Mouse (Mus musculus) retina, embryonic 14.5 days (tissue): ENCODE data around the gene Pomt2.
A peak's percentile ranks its signal among the peaks of the same experiment; 100 is the strongest.

Experiments used
- DNase-seq: peaks from one replicate; pipeline ENCODE4 v3.0.0-alpha.2; 2015; ENCODE audit warnings: low spot score

Pomt2 gene

DNA sequence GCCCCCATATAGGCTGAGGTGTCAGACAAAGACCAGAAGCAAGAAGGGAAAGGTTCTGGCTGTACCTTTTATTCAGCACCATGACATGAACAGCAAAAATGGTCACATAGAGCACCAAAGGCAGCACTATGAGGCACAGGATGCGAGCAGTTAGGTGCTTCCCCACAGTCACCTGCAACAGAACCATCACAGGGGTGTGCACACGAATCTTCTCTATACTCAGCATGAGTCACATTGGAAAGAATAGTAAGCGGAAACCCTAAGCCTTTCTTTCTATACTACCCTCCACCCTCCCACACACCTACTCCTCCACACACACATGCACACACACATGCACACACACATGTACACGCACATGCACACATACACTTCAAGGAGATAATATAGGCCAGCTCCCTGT lies 17.5 kb downstream of the Pomt2 start:
- no peak for DNase-seq

DNA sequence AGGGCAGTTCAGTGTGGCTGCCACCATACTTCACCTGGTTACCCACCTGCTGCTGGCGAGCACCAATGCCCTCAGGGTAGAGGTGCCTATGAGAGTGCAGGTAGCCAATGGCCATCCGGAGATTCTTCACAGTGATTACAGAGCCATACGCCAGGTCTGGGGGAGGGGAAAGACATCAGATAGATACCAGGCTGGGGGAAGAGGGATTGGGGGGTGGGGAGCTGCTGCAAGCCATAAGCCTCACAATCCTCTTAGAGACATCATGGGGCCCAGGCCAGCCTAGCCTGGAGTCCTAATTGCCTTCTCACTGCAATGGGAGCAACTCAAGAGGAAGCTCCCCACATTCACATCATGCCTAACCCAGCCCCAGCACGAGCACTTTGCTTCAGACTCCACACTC lies 20.5 kb downstream of the Pomt2 start:
- peak; percentile 21 for DNase-seq

DNA sequence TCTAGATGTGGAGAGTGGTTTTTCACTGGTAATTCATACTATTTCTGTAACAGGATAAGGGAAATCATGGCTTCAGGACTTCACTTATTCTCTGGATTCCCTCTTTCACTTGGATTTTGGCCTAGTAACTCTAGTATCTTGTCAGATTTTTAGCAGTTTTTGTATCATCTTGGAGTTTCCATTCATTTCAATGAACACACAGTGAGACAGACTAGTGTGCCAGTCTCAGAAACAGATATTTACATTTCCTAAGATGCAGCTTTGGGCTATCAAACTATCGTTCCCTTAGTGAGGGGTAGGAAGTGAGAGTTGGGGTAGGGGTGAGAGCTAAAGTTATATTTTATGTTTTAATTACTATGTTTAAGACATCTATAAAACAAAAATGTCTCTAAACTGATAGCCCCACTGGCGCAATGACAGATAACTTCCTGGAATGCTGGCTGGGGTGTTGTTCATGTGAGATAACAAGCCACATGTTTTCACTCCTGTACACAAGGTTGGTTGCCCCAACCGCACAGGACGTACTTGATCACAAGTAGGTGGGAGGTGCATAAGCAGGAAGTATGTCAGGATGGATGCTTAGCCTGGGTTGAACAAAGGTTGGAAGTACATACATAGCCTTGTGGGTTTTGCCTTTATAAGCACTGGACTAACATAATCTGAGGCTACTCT lies 25.7 kb downstream of the Pomt2 start:
- no peak for DNase-seq

DNA sequence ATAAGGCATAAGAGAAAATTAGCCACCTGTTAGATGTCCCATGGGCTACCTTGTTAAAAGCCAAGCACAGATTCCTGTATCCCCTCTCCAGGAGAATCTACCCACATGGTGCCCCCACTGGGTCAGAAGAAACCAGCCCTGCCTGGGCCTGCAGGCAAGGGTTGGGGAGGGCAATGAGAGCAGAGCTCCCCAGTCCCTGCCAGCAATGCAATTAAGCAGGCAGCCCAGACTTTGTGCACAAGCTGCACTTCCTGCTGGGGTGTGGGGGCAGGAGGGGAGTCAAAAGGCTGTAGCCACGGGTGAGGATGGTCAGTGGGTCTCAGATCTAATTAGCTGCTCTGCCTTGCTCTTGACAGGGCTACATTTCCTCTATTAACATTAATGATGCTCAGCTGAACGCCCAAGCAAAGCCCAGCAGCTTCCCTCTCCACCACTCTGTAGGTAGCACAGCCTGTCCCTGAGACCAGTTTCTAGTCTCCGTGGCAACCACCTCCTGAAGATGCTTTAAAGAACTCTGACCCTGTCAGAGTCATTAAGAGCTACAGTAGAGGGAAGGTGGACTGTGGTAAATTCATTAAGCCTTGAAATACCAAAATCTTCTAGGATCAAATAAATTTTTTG lies 40.3 kb downstream of the Pomt2 start:
- peak; percentile 9 for DNase-seq

DNA sequence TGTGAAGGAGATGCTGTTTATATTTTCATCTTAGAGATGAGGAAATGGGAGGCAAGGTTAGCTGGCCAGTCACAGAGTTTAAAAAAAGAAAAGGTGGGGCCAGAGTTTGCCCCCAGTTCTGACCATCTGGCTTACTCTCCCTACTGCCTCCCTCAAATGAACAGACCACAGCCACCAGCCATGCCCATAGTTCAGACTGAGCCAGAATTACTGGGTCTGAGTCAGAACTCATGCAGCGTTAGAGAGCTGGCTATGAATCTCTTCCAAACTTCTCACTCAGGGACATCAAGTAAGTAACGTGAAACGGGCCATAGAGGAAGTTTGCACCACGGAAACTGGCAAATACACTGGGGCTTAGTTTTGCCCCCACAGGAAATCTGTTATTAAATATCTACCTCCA lies 43.0 kb downstream of the Pomt2 start:
- DNase-seq = no peak

DNA sequence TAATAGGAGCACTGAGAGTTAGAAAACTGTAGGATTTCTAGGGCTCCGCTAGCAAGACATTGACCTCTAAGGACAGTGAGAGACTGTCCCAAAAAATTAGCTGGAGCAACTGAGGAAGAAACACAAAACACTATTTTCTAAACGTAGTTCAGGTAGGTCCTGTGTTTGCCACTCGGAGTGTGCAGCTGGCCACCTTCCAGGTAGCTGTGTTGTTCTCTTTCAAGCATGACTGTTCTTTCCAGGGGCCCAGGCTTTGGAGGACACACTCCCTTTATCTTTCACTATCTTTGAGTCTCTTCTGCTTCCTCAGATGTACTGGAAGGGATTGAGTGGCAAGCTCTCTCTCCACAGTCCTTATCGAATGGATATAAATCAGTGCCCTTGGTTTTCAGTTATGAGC lies 44.3 kb downstream of the Pomt2 start:
- DNase-seq = no peak

DNA sequence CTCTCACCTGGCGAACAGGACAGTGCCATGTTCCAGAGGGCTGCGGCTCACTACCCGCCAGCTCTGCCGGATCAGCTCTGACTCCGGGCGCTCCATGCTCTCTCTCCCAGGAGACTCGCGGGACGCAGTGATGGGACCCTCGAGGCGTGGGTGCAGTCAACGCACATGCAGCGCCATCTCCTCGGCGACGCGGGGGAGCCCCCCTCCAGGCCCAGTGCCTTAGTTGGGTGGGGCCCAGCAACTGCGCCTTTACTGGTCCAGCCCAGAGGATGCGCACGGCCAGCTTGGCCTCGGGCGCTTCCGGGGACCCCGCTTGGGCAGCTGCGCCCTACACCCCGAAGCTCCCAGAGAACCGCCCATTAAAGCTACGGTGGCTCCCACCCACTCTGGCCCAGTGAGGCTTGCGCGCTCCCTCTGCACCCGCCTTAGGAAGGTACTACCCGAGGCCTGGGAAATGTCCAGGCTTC lies 45.6 kb downstream of the Pomt2 start, which contains the start of gene Ngb:
Gene Ngb (minus strand): TSS at position 375 of the 467 bp plus-strand sequence.
- peak; percentile 22 for DNase-seq

DNA sequence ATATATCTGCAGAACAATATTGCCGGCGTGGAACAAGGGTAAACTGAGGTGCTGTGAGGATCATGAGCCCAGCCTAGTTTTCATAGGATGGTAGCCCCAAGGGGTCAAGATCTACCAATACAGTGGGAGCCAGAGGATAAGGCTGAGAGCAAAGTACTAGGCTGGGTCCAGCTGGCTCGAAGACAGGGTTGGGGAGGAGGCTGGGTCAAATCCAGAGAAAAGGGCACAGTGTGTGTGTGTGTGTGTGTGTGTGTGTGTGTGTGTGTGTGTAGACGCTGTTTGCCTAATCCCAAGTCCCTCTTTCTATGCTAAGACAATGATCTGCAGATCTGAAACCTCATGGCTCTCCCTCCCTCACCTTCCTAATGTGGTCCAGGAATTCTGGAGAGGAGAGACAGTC lies 47.4 kb downstream of the Pomt2 start:
- no peak for DNase-seq

DNA sequence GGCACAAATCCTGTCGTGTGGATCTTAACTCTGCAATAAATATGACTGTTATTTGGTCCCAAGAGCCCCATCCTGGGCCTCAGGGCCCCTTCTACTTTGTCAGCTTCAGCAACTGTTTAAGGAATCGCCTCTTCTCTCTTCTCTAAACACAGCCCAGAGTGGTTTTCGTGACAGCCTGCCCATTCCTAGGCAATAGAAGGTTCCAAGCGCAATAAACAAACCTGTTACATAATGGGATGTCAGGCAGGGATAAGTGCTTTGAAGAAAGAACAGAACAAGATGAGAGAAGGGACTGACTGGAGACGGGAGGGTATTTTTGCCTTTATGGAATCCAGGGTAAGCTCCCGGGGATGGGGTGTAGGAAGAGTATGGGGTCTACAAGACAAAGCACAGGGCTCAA lies 54.1 kb downstream of the Pomt2 start:
- no peak for DNase-seq

DNA sequence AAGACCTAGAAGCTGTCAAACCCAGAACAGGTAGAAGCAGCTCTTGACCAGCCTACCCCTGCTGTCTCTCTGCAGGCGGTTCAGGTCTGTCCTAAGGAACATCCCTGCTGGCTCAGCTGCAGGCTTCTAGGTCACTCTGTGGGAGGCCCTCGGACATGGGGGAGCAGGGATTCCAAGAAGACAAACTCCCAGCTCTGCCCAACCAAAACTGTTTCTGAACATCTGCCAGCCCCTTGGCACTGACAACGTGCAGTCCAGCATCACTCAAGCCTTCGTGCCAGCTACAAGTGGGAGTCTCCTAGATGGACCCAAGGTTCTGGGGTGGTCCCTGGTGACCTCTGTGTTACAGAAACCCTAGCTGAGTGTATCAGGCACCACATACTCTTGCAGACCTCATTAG lies 54.5 kb downstream of the Pomt2 start:
- no peak for DNase-seq

DNA sequence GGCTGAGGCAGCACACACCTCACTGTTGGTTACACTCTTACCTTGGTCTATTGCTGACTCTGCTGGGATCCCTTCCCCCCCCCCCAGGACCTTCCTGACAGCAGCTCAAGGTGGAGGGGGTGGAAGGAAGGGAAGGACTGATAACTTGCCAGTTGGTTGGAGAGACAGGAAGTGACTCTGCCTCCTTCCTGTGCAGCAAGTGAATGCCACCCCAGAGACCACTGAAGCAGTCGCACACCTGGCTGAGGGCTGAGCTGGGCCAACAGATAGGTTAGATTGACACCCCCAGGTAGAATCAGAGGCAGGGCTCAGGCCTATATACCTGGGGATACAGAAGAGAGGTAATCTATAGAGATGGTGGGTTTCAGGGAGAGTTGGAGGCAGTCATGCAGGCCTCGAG lies 55.9 kb downstream of the Pomt2 start:
- DNase-seq = no peak

DNA sequence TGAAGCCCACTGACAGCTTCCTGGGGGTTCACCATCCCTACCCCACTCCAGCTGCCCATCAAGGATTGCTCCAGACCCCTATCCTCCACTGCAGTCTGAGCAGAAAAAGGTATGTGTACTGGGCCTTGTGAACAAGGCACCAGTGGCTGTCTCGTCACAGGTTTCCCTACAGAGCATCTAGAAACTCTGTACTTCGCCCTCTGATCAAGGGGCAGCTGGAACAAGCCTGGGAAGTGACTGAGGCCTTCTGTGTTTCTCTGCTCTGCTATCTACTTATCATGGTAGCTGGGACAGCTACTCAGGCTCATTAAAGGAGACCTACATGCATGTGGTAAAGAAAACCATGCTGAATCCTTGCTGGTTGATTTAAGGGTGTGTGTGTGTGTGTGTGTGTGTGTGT lies 58.1 kb downstream of the Pomt2 start:
- no peak for DNase-seq

DNA sequence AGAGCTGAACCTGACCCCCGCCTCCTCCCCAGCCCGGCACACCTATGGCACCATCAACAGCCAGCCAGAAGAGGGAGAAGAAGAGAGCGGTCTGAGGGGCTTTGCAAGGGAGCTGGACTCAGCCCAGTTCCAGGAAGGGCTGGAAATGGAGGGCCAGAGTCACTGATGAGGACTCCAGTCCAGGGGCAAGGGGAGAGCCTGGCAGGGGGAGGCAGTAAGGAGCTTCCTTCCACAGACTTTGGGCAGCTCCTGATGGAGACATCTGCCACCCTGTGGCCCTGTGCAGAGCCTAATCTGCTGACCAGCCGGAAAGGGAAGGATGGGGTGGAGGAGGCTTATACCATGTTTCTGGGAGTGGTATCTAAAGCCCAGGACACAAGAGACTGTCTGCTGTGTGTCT lies 58.5 kb downstream of the Pomt2 start:
- no peak for DNase-seq

DNA sequence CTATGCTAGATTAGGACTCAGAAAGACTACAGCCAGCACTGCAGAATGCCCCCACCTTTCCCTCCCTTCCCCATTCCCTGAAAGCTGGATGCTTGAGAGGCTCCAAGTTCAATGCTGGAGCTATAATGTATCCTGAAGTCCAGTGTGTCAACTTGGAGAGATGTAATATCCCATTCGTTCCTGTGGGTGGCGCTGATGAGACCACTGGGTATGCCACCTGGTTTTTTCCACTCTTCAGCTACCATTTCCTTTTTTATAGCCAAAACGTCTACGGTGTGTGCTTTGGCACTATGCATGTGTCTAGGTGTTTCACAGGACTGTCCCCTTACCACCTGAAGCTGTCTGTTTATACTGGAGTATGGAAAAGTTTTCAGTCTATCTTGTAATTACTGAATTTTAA lies 59.4 kb downstream of the Pomt2 start:
- peak; percentile 17 for DNase-seq

DNA sequence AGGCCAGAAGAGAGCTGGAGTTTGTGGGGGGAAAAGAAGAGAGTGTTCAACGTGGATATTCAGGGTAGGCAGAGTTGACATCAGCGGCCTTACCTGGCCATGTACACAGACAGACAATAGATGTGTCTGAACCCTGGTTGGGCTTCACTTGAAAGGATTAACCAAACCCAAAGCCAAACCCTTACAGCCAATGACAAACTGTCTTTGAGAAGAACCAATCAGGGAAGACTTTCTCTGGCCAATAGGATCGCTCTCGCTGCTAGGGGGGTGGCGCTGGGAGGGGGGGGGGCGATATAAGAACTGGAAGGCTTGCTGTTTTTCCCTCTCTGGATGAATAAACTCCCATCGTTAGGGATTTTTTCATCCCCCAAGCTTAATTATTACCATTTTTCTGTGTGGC lies 60.5 kb downstream of the Pomt2 start:
- DNase-seq = no peak

DNA sequence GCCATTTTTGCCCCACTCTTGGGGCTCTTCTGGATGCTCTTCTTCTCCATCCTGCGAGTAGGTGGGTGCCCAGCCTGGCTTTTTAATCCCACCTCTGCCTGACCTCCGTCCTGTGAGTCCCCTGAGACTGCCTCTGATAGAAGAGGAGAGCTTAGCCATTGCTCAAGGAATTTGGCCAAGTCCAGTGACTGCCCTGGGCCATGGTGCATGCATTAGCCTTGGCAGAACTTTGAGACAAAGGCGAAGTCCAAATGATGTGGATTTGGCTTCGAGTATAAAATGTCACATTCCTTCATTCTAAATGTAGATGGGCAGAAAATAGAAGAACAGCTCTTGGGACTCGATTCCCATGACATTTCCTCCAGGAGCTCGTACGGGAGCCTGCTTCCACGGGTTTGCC lies 65.0 kb downstream of the Pomt2 start:
- no peak for DNase-seq

DNA sequence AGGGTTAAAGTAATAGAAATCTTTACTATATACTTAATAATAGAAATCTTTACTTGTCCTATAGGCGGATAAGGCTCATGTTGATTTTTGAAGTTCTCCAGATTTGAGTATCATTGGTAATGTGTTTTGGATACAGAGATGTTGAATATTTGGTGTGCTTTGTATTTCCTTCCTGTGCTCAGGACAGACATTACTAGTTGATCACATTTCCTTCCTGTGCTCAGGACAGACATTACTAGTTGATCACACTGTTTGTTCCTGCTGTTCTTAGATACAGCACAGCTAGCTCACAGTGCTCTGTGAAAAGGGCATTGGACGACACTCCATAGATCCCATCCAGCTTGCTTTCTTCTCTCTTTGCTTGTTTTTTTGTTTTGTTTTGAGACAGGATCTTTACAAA lies 71.2 kb downstream of the Pomt2 start:
- DNase-seq = no peak

DNA sequence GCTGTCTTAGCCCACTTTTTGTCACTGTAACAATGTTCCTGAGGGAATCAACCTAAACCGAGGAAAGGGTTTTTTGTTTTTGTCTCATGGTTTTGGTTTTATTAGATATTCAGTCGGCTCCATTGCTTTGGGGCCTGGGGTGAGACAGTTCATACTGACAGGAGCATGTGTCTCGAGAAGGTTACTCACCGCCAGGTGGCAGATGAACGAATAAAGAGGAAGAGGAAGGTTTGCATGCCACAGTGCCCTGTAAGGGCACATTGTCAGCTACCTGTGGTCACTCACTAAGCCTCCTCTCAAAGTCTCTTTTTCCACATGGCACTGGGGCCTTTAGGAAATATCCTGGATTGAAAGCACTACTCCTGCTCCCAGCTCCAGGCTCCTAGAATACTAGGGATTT lies 77.2 kb downstream of the Pomt2 start:
- DNase-seq = no peak

DNA sequence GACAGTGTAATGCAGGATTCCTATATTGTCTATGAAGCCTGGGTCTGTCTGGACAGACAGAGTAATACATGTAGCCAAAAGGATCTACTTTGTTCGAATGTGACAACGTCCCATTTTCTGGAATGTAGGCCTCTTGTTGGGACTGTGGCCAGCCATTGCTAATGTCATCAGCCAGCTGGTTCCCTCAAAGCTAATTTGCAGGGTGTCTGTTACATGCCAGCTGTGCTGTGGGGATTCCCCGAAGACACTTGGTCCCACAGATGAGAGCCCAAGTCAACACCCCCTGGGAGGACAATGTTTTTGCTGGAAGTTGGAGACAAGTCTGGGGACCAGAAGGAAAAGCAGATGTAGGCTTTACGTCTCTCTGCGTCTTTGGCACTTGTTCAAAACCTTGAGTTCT lies 81.3 kb downstream of the Pomt2 start:
- DNase-seq = no peak

DNA sequence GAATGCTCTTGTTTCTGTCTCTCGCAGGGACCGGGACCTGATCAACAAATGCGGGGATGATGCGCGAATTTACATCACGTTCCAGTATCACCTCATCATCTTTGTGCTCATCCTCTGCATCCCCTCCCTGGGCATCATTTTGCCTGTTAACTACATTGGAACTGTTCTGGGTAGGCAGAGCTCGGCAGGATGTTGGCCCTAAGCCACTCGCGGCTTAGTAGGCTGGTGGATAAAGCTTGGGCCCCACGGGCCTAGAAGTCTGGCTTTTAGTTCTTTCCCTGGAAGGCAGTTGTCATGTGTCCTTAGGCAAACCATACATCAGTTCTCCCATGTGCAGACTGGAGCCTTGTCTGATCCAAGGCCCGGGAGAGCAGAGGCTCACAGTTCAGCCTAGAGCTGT lies 82.3 kb downstream of the Pomt2 start:
- DNase-seq = no peak

DNA sequence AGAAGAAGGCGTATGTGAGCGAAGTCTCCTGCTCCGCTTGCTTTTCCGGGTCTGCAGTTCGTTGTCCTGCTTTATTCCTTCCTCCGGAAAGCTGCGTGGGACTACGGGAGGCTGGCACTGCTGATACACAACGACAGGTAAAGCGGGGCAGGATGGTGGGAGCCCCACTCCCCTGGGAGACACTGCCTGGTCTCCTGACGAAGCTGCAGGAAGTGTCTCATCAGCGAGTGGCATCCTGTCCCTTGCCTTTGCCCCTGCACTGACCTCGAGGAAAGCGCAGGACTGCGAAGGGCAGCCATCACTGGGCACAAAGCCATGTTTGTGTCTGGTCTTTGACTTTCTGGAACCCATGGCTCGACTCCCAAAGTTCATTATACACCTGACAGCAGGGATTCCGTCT lies 90.7 kb downstream of the Pomt2 start:
- no peak for DNase-seq
